Mouse (Mus musculus) megakaryocyte, embryonic 14.5 days (primary cell): Measurements from ENCODE around the gene Dnah14.

Source experiments
- FLI1 ChIP-seq: IDR thresholded peaks from 2 replicates; pipeline ENCODE4 v1.6.1; 2012; ENCODE audit warnings: low read length, inconsistent platforms, mixed read lengths
- GATA1 ChIP-seq: IDR thresholded peaks from 3 replicates; pipeline ENCODE4 v1.6.1; 2012; ENCODE audit warnings: mixed read lengths, low read length, inconsistent platforms, borderline replicate concordance

- TF ChIP-seq GATA1 (no peak), FLI1 (no peak)
These were observed 36.3 kb upstream of the Dnah14 start for GRCm38 (mm10) chr1:181539846-181540769.
